Mouse (Mus musculus) MEL (cell line): Measurements from ENCODE around the gene Nucks1. TPM values are rescaled to one million over a fixed set of nuclear protein-coding genes. Genes with fewer than 3 reads are reported as not detected.

Source experiments
- DNase-seq: peaks from one replicate; pipeline ENCODE4 v3.0.0; 2011; ENCODE audit warnings: low read depth, low spot score
- H3K27ac ChIP-seq: 2 replicates; pipeline ENCODE4 v1.5.1; 2012; ENCODE audit warnings: low read depth, mild to moderate bottlenecking, control low read depth, low read length, moderate library complexity; ENCODE audit not compliant: control insufficient read depth
- H3K27me3 ChIP-seq, 2 experiments: fragments of 150-350 bp in 1 of 2; sonication (generic) in 1 of 2; 2 replicates each; pipeline ENCODE4 v1.6.1; 2012; ENCODE audit warnings: low read length in 2 of 2, mild to moderate bottlenecking in 2 of 2, improper control_type of control experiment in 1 of 2, moderate library complexity in 1 of 2; ENCODE audit not compliant: insufficient read depth in 2 of 2, control insufficient read depth in 1 of 2
- H3K36me3 ChIP-seq, 2 experiments: 2 replicates each; pipeline ENCODE4 v1.6.1; 2012 to 2014; ENCODE audit warnings: low read length in 2 of 2, improper control_type of control experiment in 1 of 2, inconsistent platforms in 1 of 2, mild to moderate bottlenecking in 1 of 2; ENCODE audit not compliant: insufficient read depth in 2 of 2, control insufficient read depth in 1 of 2
- H3K4me1 ChIP-seq, 2 experiments: fragments of 150-350 bp in 1 of 2; sonication (generic) in 1 of 2; 2 replicates each; pipeline ENCODE4 v1.6.1; 2012; ENCODE audit warnings: low read length in 2 of 2, improper control_type of control experiment in 1 of 2, mild to moderate bottlenecking in 1 of 2; ENCODE audit not compliant: insufficient read depth in 2 of 2, control insufficient read depth in 1 of 2
- H3K4me3 ChIP-seq, 2 experiments: fragments of 150-350 bp in 1 of 2; sonication (generic) in 1 of 2; 2 replicates each; pipeline ENCODE4 v1.5.1; 2012; ENCODE audit warnings: low read depth in 2 of 2, low read length in 2 of 2, mild to moderate bottlenecking in 2 of 2, moderate library complexity in 2 of 2, control low read depth in 1 of 2, improper control_type of control experiment in 1 of 2; ENCODE audit not compliant: control insufficient read depth in 1 of 2, insufficient read depth in 1 of 2
- H3K79me2 ChIP-seq: 2 replicates; pipeline ENCODE4 v1.6.1; 2012; ENCODE audit warnings: mild to moderate bottlenecking, low read length, moderate library complexity; ENCODE audit not compliant: control insufficient read depth, poor library complexity, insufficient read depth
- H3K9ac ChIP-seq: 2 replicates; pipeline ENCODE4 v1.6.1; 2012; ENCODE audit warnings: low read depth, mild to moderate bottlenecking, control low read depth, low read length, moderate library complexity; ENCODE audit not compliant: control insufficient read depth, poor library complexity, severe bottlenecking
- H3K9me3 ChIP-seq: fragments of 150-350 bp; sonication (generic); replicated peaks from 2 replicates; pipeline ENCODE4 v1.6.1; 2012; ENCODE audit warnings: mild to moderate bottlenecking, low read length, improper control_type of control experiment, moderate library complexity; ENCODE audit not compliant: insufficient read depth
- BHLHE40 ChIP-seq: IDR thresholded peaks from 2 replicates; pipeline ENCODE4 v1.6.1; 2012; ENCODE audit warnings: low read depth, mild to moderate bottlenecking, inconsistent platforms, low read length, improper control_type of control experiment, borderline replicate concordance
- CHD1 ChIP-seq: IDR thresholded peaks from 2 replicates; pipeline ENCODE4 v1.6.1; 2012; ENCODE audit warnings: low read depth, mild to moderate bottlenecking, inconsistent platforms, low read length, improper control_type of control experiment
- E2F4 ChIP-seq: IDR thresholded peaks from 2 replicates; pipeline ENCODE4 v1.6.1; 2011; ENCODE audit warnings: low read depth, low read length, improper control_type of control experiment, borderline replicate concordance
- EP300 ChIP-seq, 2 experiments: IDR thresholded peaks; 2 replicates each; pipeline ENCODE4 v1.6.1; 2011; ENCODE audit warnings: improper control_type of control experiment in 2 of 2, low read length in 2 of 2, low read depth in 1 of 2, mild to moderate bottlenecking in 1 of 2
- ETS1 ChIP-seq: IDR thresholded peaks from 2 replicates; pipeline ENCODE4 v1.6.1; 2012; ENCODE audit warnings: low read depth, mild to moderate bottlenecking, inconsistent platforms, low read length, improper control_type of control experiment, moderate library complexity
- GABPA ChIP-seq: IDR thresholded peaks from 2 replicates; pipeline ENCODE4 v1.6.1; 2012; ENCODE audit warnings: low read depth, mild to moderate bottlenecking, inconsistent platforms, low read length, improper control_type of control experiment, moderate library complexity
- GATA1 ChIP-seq: IDR thresholded peaks from 2 replicates; pipeline ENCODE4 v1.6.1; 2011; ENCODE audit warnings: low read depth, low read length, improper control_type of control experiment
- MEF2A ChIP-seq: IDR thresholded peaks from 2 replicates; pipeline ENCODE4 v1.6.1; 2014; ENCODE audit warnings: low read depth, mild to moderate bottlenecking, inconsistent platforms, low read length, improper control_type of control experiment; ENCODE audit not compliant: poor library complexity, insufficient replicate concordance, severe bottlenecking; ENCODE audit errors: extremely low read depth
- MXI1 ChIP-seq: IDR thresholded peaks from 2 replicates; pipeline ENCODE4 v1.6.1; 2011; ENCODE audit warnings: mild to moderate bottlenecking, low read depth, low read length, improper control_type of control experiment
- MYB ChIP-seq: IDR thresholded peaks from 2 replicates; pipeline ENCODE4 v1.6.1; 2011; ENCODE audit warnings: mild to moderate bottlenecking, low read depth, low read length, improper control_type of control experiment
- MYC ChIP-seq: IDR thresholded peaks from 2 replicates; pipeline ENCODE4 v1.6.1; 2011; ENCODE audit warnings: low read depth, mild to moderate bottlenecking, low read length, improper control_type of control experiment, moderate library complexity
- NRF1 ChIP-seq: IDR thresholded peaks from 2 replicates; pipeline ENCODE4 v1.6.1; 2014; ENCODE audit warnings: low read depth, mild to moderate bottlenecking, inconsistent platforms, low read length, improper control_type of control experiment, moderate library complexity; ENCODE audit not compliant: poor library complexity, insufficient read depth, severe bottlenecking
- POLR2A ChIP-seq, 2 experiments: IDR thresholded peaks; 2 replicates each; pipeline ENCODE4 v1.6.1; 2011 to 2012; ENCODE audit warnings: low read length in 2 of 2, mild to moderate bottlenecking in 2 of 2, control low read depth in 1 of 2, improper control_type of control experiment in 1 of 2, low read depth in 1 of 2, moderate library complexity in 1 of 2; ENCODE audit not compliant: control insufficient read depth in 1 of 2, insufficient read depth in 1 of 2, poor library complexity in 1 of 2
- POLR2AphosphoS2 ChIP-seq: IDR thresholded peaks from 2 replicates; pipeline ENCODE4 v1.6.1; 2011; ENCODE audit warnings: low read length, improper control_type of control experiment
- POLR2AphosphoS5 ChIP-seq: IDR thresholded peaks from 2 replicates; pipeline ENCODE4 v1.6.1; 2012; ENCODE audit warnings: low read depth, borderline replicate concordance, mild to moderate bottlenecking, inconsistent platforms, low read length, moderate library complexity, mixed read lengths
- RAD21 ChIP-seq: IDR thresholded peaks from 2 replicates; pipeline ENCODE4 v1.6.1; 2011; ENCODE audit warnings: mild to moderate bottlenecking, low read depth, low read length, improper control_type of control experiment
- RCOR1 ChIP-seq: IDR thresholded peaks from 2 replicates; pipeline ENCODE4 v1.6.1; 2012; ENCODE audit warnings: low read depth, mild to moderate bottlenecking, inconsistent platforms, low read length, improper control_type of control experiment
- SMC3 ChIP-seq: IDR thresholded peaks from 2 replicates; pipeline ENCODE4 v1.6.1; 2011; ENCODE audit warnings: low read depth, low read length, improper control_type of control experiment
- TAL1 ChIP-seq: IDR thresholded peaks from 2 replicates; pipeline ENCODE4 v1.6.1; 2012; ENCODE audit warnings: mild to moderate bottlenecking, inconsistent platforms, low read length, moderate library complexity, mixed read lengths
- TCF12 ChIP-seq: IDR thresholded peaks from 2 replicates; pipeline ENCODE4 v1.6.1; 2014; ENCODE audit warnings: low read depth, mild to moderate bottlenecking, inconsistent platforms, low read length, improper control_type of control experiment, moderate library complexity
- UBTF ChIP-seq: IDR thresholded peaks from 2 replicates; pipeline ENCODE4 v1.6.1; 2012; ENCODE audit warnings: low read depth, mild to moderate bottlenecking, inconsistent platforms, low read length, improper control_type of control experiment, moderate library complexity, borderline replicate concordance; ENCODE audit not compliant: insufficient read depth
- USF1 ChIP-seq: IDR thresholded peaks from 2 replicates; pipeline ENCODE4 v1.6.1; 2014; ENCODE audit warnings: low read depth, mild to moderate bottlenecking, inconsistent platforms, low read length, improper control_type of control experiment, moderate library complexity
- ZC3H11A ChIP-seq: IDR thresholded peaks from 2 replicates; pipeline ENCODE4 v1.6.1; 2012; ENCODE audit warnings: low read depth, mild to moderate bottlenecking, inconsistent platforms, low read length, improper control_type of control experiment
- ZMIZ1 ChIP-seq: IDR thresholded peaks from 2 replicates; pipeline ENCODE4 v1.6.1; 2012; ENCODE audit warnings: low read depth, mild to moderate bottlenecking, inconsistent platforms, low read length, improper control_type of control experiment, moderate library complexity
- ZNF384 ChIP-seq: IDR thresholded peaks from 2 replicates; pipeline ENCODE4 v1.6.1; 2012; ENCODE audit warnings: low read depth, mild to moderate bottlenecking, inconsistent platforms, low read length, improper control_type of control experiment
- polyA plus RNA-seq, 2 experiments: library from polyadenylated mRNA; stranded (reverse) in 1 of 2; unstranded in 1 of 2; fragments of >175 nt in 1 of 2; fragments of >200 nt in 1 of 2; gene quantifications; 2 replicates each; pipeline versions ENCODE4 v1.2.1 to v1.2.4; 2012; ENCODE audit warnings: low replicate concordance in 2 of 2, low read depth in 1 of 2; ENCODE audit not compliant: insufficient read length in 2 of 2, insufficient read depth in 1 of 2, missing spikeins in 1 of 2
- total RNA-seq: library from RNA; depleted of rRNA; stranded (reverse); fragments of 300-350 nt; gene quantifications from 2 replicates; pipeline ENCODE4 v1.2.3, GENCODE M21; 2012

The Nucks1 gene
- total and polyA plus RNA-seq, 3 experiments: 53.7 to 113 (median 84.0) TPM

GRCm38 (mm10) chr1:131917634-131918033 lies 7.3 kb downstream of the Nucks1 start:
- Histone ChIP-seq H3K27me3 (no peaks in the 10 kb centered on the region), H3K27ac (no peak overlapping the region), H3K4me1 (peaks cover 0 to 5% of the 10 kb centered on the region in 2 experiments; a peak in 2 of 4 replicates), H3K4me3 (no peak overlapping the region), H3K9ac (no peak overlapping the region), H3K79me2 (peaks cover 52% of the 10 kb centered on the region), H3K36me3 (peaks cover 36 to 67% of the 10 kb centered on the region in 2 experiments), H3K9me3 (no peaks in the 10 kb centered on the region)
- no peak for DNase-seq
- TF ChIP-seq CHD1 (no peak), ZC3H11A (no peak), ETS1 (no peak), ZMIZ1 (no peak), GATA1 (no peak), TCF12 (no peak), USF1 (no peak)

DNA sequence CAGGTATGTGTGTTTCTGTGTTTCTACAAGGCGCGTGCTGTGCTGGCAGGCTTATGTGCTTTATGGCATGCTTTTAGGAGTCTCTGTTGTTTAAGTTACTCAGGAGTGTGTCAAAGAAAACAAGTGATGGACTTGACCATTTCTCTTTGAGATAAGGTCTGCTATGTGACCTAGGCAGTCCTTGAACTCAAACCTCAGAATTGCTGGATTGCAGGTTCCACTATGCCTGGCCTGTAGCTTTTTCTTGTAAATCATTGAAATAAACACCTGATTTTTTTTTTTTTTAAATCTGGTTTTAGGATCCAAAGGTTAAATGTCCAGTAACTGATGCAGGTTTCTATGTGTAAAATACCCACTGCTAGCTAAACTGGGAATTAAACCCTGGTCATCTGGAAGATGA lies 8.7 kb downstream of the Nucks1 start:
- no peak for DNase-seq
- Histone ChIP-seq H3K9ac (no peak overlapping the region), H3K36me3 (peaks cover 26 to 73% of the 10 kb centered on the region in 2 experiments), H3K4me1 (no peaks in the 10 kb centered on the region), H3K79me2 (peaks cover 44% of the 10 kb centered on the region), H3K27me3 (no peaks in the 10 kb centered on the region), H3K4me3 (no peak overlapping the region), H3K27ac (no peak overlapping the region), H3K9me3 (no peaks in the 10 kb centered on the region)
- TF ChIP-seq MXI1 (no peak), USF1 (no peak), BHLHE40 (no peak), SMC3 (no peak), EP300 (IDR thresholded peaks at IDR 0.05; ENCODE audit: low read depth in 1 of 2, low read length in 2 of 2) (no peak), POLR2A (IDR thresholded peaks at IDR 0.05; ENCODE audit: control insufficient read depth in 1 of 2, insufficient read depth in 1 of 2, low read depth in 1 of 2, low read length in 2 of 2, poor library complexity in 1 of 2) (no peak), ZC3H11A (no peak), RCOR1 (no peak), GABPA (no peak)

DNA sequence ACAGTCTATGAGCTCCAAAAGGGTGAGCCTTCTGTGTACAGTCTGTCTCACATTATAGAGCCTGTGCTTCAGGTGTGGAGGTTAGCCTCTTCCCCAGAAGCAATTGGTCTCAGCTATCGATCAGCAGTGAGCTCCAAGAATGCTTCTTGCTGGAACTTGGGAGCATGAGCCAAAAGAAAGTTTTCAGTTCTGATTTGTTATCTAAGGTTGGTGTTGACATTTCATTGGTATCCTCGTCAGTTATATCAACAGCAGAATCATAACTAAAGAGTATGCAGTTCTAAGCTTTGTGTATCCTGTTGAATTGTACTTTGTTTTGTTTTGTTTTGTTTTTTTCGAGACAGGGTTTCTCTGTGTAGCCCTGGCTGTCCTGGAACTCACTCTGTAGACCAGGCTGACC lies 11.8 kb downstream of the Nucks1 start:
- H3K27ac ChIP-seq: no peak overlapping the region

More for the DNA sequence above, 11.8 kb downstream of the Nucks1 start:
- Histone ChIP-seq H3K9me3 (no peaks in the 10 kb centered on the region), H3K27me3 (no peaks in the 10 kb centered on the region), H3K36me3 (peaks cover 5 to 80% of the 10 kb centered on the region in 2 experiments), H3K9ac (no peak overlapping the region), H3K79me2 (peaks cover 17% of the 10 kb centered on the region), H3K4me1 (no peaks in the 10 kb centered on the region), H3K4me3 (no peak overlapping the region)
- TF ChIP-seq ZC3H11A (no peak), MEF2A (no peak), RCOR1 (no peak), ZNF384 (no peak), BHLHE40 (no peak), NRF1 (no peak), E2F4 (no peak), GATA1 (no peak), UBTF (no peak), POLR2AphosphoS5 (no peak), TAL1 (no peak), MXI1 (no peak), MYC (no peak), POLR2AphosphoS2 (no peak), RAD21 (no peak), MYB (no peak)
- no peak for DNase-seq
